Mouse (Mus musculus) urinary bladder, adult 18-20 months (tissue): ENCODE data around the gene Lrrc29.
A peak's percentile ranks its signal among the peaks of the same experiment; 100 is the strongest.

Experiments
- DNase-seq, 2 experiments: peaks; one replicate each; pipeline ENCODE4 v3.0.0; 2022; ENCODE audit warnings: low spot score in 2 of 2, mixed read lengths in 2 of 2

The Lrrc29 gene

GRCm38 (mm10) chr8:105266775-105267174, 59.3 kb downstream of the Lrrc29 start:
- DNase-seq = no peak

- DNase-seq = peak in 1 of 2 experiments; percentile 33
Measured at GRCm38 (mm10) chr8:105265128-105265527, 61.0 kb downstream of the Lrrc29 start.

GRCm38 (mm10) chr8:105264024-105264982, 61.8 kb downstream of the Lrrc29 start, which contains the start of the genes Tradd and Fbxl8:
TSS of gene Tradd (minus strand) at chr8:105264609.
TSS of gene Fbxl8 (plus strand) at chr8:105264648.
- DNase-seq = peak; percentile 62 to 74

DNA sequence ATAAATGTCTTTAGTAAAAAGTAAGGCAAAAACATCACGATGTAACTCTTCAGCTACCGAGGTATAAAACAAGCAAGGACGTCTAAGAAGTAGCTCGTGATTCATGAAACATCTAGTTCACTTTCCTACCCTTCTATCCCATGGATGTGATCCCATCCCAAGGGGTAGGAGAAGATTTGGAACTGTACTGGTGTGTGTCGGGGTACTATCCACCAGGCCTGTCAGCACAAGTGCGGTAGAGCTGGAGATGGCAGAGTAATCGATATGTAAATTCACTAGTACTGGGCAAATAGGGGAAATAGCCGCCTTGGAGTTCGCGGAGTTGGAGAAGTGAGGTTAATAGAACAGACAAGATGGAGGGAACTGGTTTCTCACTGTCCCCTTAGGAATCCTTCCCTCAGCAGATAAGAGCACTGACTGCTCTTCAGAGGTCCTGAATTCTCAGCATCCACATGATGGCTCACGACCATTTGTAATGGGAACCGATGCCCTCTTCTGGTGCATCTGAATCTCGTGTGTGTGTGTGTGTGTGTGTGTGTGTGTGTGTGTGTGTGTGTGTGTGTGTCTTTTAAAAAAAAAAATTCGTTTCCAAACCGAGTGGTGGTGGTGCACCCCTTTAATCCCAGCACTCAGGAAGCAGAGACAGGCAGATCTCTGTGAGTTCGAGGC, 62.7 kb downstream of the Lrrc29 start:
- DNase-seq = no peak
